Mouse (Mus musculus): ENCODE measurements around the gene Zscan10. TPM values are rescaled to one million over a fixed set of nuclear protein-coding genes. Genes with fewer than 3 reads are reported as not detected.
"Not testable (repeated sequence)": the region's sequence is repeated elsewhere in the genome, so short reads cannot be mapped to it uniquely, and the experiment has no call there.

Gene Zscan10
- polyA plus RNA-seq, 1 experiment from 2014 or later: not detected

DNA sequence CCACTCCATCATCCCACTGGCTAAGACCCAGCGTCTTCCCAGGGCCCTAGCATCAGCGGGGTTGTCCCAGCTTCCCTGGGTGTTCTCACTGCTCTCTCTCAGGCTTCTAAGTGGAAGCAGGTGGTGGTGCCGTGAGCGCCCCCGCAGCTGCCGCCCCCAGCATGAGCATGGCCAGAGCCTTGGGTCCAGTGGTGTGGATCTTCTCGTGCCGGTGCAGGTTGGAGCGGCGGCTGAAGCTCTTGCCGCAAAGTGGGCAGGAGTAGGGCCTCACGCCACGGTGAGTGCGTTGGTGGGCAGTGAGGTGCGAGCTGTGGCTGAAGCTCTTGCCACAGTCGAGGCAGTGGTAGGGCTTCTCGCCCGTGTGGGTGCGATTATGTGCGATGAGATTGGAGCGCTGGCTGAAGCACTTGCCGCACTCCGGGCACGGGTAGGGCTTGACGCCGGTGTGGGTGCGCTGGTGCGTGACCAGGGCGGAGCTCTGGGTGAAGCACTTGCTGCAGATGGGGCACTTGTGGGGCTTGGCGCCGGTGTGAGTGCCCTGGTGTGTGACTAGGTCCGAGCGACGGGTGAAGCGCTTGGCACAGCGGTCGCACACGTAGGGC lies 24.6 kb upstream of the Zscan10 start:
- 97% methylated on average over 38 of the region's 38 CpGs for WGBS
- peaks cover 36% of the 10 kb centered on the region for H3K36me3 ChIP-seq (ENCODE audit: control insufficient read depth, insufficient read depth, low read length)
- no peak for ATAC-seq

DNA sequence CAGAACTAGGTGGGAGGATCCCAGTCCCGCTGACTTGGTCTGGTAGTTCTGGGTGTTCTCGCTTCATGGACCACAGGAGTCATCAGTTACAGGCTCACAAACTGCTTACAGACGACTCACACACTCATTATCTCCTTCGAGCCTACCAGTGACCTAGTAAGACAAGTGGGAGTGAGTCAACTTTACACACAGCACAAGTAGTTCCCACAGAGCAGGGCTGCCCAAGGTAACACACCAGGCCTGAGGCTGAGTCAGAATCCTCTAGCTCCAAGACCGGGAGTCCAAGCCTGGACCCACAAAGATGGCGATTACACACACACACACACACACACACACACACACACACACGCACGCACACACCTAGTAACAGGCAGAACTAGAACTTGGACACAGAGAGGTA lies 15.9 kb upstream of the Zscan10 start:
- Histone ChIP-seq H3K36me3 (ENCODE audit: control insufficient read depth, insufficient read depth, low read length) (peaks cover 8% of the 10 kb centered on the region; the same call in 1 of the 2 replicates), H3K4me1 (ENCODE audit: control insufficient read depth, insufficient read depth, low read length) (peaks cover 10% of the 10 kb centered on the region), H3K4me2 (ENCODE audit: low read depth, low read length) (peak overlapping the region; percentile 90), H3K9me3 (ENCODE audit: control insufficient read depth, low read length) (no peaks in the 10 kb centered on the region), H3K27ac (ENCODE audit: low read length) (no peak overlapping the region), H3K27me3 (replicated peaks; ENCODE audit: control insufficient read depth, insufficient read depth, low read length) (no peaks in the 10 kb centered on the region), H3K4me3 (ENCODE audit: low read length) (peak overlapping the region; percentile 82), H3K9ac (ENCODE audit: low read depth, low read length) (peak overlapping the region; percentile 82)
- WGBS: 86% methylated on average over 8 of the region's 8 CpGs
- ATAC-seq: no peak

More for the DNA sequence above, 24.6 kb upstream of the Zscan10 start:
- H3K27me3 ChIP-seq (replicated peaks; ENCODE audit: control insufficient read depth, insufficient read depth, low read length): no peaks in the 10 kb centered on the region
- H3K27ac ChIP-seq (ENCODE audit: low read length): no peak overlapping the region
- H3K4me2 ChIP-seq (ENCODE audit: low read depth, low read length): no peak overlapping the region
- H3K4me3 ChIP-seq (ENCODE audit: low read length): no peak overlapping the region
- H3K9ac ChIP-seq (ENCODE audit: low read depth, low read length): no peak overlapping the region
- H3K9me3 ChIP-seq (ENCODE audit: control insufficient read depth, low read length): peaks cover 14% of the 10 kb centered on the region
- H3K4me1 ChIP-seq (ENCODE audit: control insufficient read depth, insufficient read depth, low read length): no peaks in the 10 kb centered on the region

DNA sequence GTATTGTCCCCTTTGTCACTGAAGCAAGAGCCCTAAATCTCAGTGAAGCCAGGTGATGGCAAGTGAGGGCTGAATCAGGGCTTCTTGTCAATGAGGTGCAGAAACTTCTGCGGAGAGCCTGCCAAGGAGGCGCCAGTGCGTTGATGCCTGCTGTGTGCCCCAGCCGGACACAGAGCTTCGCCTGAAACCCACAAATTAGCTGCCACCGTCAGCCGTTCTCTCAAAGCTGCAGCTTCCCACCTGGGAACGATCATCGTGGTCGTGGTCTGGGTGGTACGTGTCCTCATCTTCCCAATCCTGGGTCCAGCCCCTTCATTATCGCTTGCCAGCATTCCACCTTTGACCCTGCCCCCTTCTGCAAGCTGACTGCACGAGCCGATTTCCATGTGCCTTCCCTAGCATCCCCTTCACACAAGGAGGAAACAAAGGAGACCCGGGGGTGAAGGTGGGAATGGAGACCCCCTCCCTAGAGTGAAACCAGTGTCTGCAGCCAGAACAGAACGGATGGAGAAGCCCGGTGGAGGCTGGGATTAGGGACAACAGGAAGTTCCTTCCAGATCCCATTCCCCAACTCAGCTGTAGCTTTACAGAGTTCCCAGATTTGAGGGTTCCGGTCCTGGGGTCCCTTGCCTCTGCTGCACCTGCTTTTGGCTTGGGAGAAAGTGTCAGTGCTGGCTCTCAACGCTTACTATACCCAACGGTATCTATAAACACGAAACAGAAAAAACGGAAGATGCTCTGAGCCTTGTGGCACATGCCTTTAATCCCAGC lies 14.8 kb upstream of the Zscan10 start:
- 0 out of 2 replicates have a peak, but pooled peaks cover under 1% of the 10 kb centered on the region for H3K36me3 ChIP-seq (ENCODE audit: control insufficient read depth, insufficient read depth, low read length)
- ATAC-seq: peak; percentile 84
- peak overlapping the region; percentile 82 for H3K9ac ChIP-seq (ENCODE audit: low read depth, low read length)
- no peaks in the 10 kb centered on the region for H3K9me3 ChIP-seq (ENCODE audit: control insufficient read depth, low read length)
- under 1% methylated on average over 22 of the region's 22 CpGs for WGBS
- peak overlapping the region; percentile 41; the same call in 1 of the 2 replicates for H3K27ac ChIP-seq (ENCODE audit: low read length)
- H3K27me3 ChIP-seq (replicated peaks; ENCODE audit: control insufficient read depth, insufficient read depth, low read length): no peaks in the 10 kb centered on the region
- peaks cover 10% of the 10 kb centered on the region for H3K4me1 ChIP-seq (ENCODE audit: control insufficient read depth, insufficient read depth, low read length)
- H3K4me2 ChIP-seq (ENCODE audit: low read depth, low read length): peak overlapping the region; percentile 90
- H3K4me3 ChIP-seq (ENCODE audit: low read length): peak overlapping the region; percentile 82

GRCm38 (mm10) chr17:23587253-23587652 lies 13.4 kb upstream of the Zscan10 start:
- Histone ChIP-seq H3K4me1 (ENCODE audit: control insufficient read depth, insufficient read depth, low read length) (peaks cover 12% of the 10 kb centered on the region), H3K27me3 (replicated peaks; ENCODE audit: control insufficient read depth, insufficient read depth, low read length) (no peaks in the 10 kb centered on the region), H3K9ac (ENCODE audit: low read depth, low read length) (no peak overlapping the region), H3K4me3 (ENCODE audit: low read length) (no peak overlapping the region), H3K4me2 (ENCODE audit: low read depth, low read length) (no peak overlapping the region), H3K27ac (ENCODE audit: low read length) (no peak overlapping the region), H3K9me3 (ENCODE audit: control insufficient read depth, low read length) (no peaks in the 10 kb centered on the region), H3K36me3 (ENCODE audit: control insufficient read depth, insufficient read depth, low read length) (no peaks in the 10 kb centered on the region)
- 66% methylated on average over 2 of the region's 2 CpGs for WGBS
- ATAC-seq: no peak

DNA sequence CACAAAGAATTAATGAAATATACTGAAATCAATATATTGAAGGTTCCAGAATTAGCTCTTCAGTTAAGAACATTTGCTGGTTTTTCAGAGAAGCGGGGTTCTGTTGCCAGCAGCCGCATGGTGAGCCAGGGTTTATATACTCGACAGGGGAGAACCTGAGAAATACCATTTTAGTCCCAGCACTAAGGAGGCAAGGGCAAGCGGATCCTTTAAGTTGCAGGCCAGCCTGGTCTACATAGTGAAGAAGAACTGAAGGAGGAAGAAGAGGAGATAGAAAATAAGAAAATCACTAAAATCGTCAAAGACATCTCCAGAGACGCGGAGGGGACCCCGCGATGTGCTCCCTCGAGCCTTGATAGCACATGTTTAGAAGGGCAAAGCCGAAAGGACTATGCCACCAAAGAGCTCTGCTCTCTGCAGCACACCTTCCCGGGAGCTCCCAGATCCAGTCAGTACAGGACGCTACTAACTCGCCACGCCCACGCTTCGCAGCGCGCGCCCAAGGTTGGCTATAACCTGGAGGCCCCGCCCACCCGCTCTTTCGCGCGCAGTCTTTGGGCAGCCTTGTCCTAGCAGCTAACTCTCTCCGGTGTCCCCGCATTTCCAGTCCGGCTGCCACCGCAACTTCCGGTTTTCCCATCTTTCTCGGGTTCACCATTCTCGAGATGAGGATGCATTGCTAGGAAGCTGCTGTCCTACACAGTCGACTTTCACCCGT lies 8.3 kb upstream of the Zscan10 start:
- Histone ChIP-seq H3K27me3 (replicated peaks; ENCODE audit: control insufficient read depth, insufficient read depth, low read length) (no peaks in the 10 kb centered on the region), H3K9ac (ENCODE audit: low read depth, low read length) (peak overlapping the region; percentile 71), H3K9me3 (ENCODE audit: control insufficient read depth, low read length) (no peaks in the 10 kb centered on the region), H3K4me2 (ENCODE audit: low read depth, low read length) (peak overlapping the region; percentile 72), H3K4me1 (ENCODE audit: control insufficient read depth, insufficient read depth, low read length) (peaks cover 4% of the 10 kb centered on the region; the same call in 1 of the 2 replicates), H3K36me3 (ENCODE audit: control insufficient read depth, insufficient read depth, low read length) (no peaks in the 10 kb centered on the region), H3K27ac (ENCODE audit: low read length) (peak overlapping the region; percentile 69), H3K4me3 (ENCODE audit: low read length) (peak overlapping the region; percentile 58)
- 8% methylated on average over 34 of the region's 34 CpGs for WGBS
- peak; percentile 100 for ATAC-seq

DNA sequence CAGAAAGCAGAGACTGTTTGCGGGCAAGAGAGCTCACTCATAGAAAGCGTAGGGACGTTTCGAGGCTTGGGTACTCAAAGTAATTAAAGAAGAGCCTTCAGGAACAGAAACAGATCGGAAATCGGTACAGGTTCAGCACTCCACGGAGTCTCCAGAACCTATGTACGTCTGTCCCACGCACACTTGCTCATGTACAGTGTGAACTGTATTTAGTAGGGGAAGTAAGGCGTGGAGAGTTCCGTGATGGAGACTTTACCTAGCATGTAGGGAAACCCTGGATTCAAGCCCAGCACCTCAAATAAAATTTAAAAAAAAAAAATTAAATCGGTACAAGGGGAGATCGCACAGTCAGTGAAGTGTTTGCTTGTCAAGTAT lies 7.7 kb upstream of the Zscan10 start:
- Histone ChIP-seq H3K27ac (ENCODE audit: low read length) (peak overlapping the region; percentile 69), H3K36me3 (ENCODE audit: control insufficient read depth, insufficient read depth, low read length) (no peaks in the 10 kb centered on the region), H3K4me2 (ENCODE audit: low read depth, low read length) (peak overlapping the region; percentile 72), H3K4me1 (ENCODE audit: control insufficient read depth, insufficient read depth, low read length) (peaks cover 4% of the 10 kb centered on the region; the same call in 1 of the 2 replicates), H3K9me3 (ENCODE audit: control insufficient read depth, low read length) (no peaks in the 10 kb centered on the region), H3K27me3 (replicated peaks; ENCODE audit: control insufficient read depth, insufficient read depth, low read length) (no peaks in the 10 kb centered on the region), H3K4me3 (ENCODE audit: low read length) (peak overlapping the region; percentile 58), H3K9ac (ENCODE audit: low read depth, low read length) (peak overlapping the region; percentile 71)
- peak; percentile 76 for ATAC-seq
- WGBS: 9% methylated on average over 13 of the region's 13 CpGs

- not testable (repeated sequence) for H3K9ac ChIP-seq (ENCODE audit: low read depth, low read length); H3K27ac ChIP-seq (ENCODE audit: low read length); H3K4me2 ChIP-seq (ENCODE audit: low read depth, low read length); H3K27me3 ChIP-seq (replicated peaks; ENCODE audit: control insufficient read depth, insufficient read depth, low read length); H3K4me3 ChIP-seq (ENCODE audit: low read length); H3K9me3 ChIP-seq (ENCODE audit: control insufficient read depth, low read length); ATAC-seq; H3K36me3 ChIP-seq (ENCODE audit: control insufficient read depth, insufficient read depth, low read length)
- WGBS: 78% methylated on average over 4 of the region's 4 CpGs
- H3K4me1 ChIP-seq (ENCODE audit: control insufficient read depth, insufficient read depth, low read length): peaks cover 13% of the 10 kb centered on the region
Measured at GRCm38 (mm10) chr17:23595139-23595538, 5.5 kb upstream of the Zscan10 start.

DNA sequence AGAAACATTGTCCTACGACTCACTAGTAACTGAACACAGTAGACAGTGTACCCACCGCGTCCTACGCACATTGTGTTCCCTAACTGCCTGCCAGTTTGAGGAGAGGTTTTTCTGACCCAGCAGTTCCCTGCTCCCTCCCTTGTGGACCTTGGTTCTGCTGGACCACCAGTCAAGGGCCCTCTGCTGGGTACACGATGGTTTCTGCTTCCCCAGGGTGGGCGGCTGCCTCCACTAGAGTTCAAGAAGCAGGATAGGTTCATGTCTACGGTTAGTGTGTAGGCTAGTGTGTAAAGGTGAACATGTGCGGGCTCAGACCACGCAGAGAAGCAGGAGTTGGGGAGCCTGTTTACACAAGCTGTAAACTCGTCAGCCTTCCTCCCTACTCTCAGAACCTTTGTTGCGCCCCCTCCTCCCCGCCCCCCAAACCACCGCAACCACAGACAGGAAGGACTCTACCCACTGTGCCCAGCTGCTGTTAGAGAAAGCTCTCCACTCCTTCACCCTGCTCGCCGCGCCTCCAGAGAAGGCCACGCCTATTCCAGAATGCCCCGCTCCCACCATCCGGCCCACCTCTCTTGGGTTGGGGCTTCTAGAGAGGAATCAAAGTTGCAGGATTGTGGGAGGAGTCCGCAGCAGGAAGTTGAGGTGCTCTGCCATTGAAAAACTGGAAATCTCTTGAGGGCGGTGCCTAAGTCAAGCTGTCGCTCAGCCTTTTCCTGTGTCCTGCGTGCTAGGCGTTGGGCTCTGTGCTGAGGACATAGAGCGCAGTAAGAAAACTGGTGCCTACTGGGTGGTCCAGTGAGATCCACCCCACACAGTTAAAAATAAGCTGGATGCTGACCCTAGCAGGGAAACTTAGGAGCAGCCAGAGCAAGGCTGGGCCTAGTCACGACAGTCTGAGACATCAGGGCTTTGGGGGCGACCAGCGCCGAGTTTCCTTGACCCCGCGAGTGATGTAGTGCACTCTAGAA lies 1.8 kb upstream of the Zscan10 start, which contains the start of gene Zfp13:
Gene Zfp13, minus strand, starts transcription at position 906 of the 971 bp plus-strand sequence.
- WGBS: 6% methylated on average over 31 of the region's 31 CpGs
- no peaks in the 10 kb centered on the region for H3K27me3 ChIP-seq (replicated peaks; ENCODE audit: control insufficient read depth, insufficient read depth, low read length)

More for the DNA sequence above, 1.8 kb upstream of the Zscan10 start, which contains the start of gene Zfp13:
- peak within 1 kb of the TSS; percentile 56 for H3K4me3 ChIP-seq (ENCODE audit: low read length)
- peak; percentile 98 for ATAC-seq
- peaks cover 9% of the 10 kb centered on the region for H3K4me1 ChIP-seq (ENCODE audit: control insufficient read depth, insufficient read depth, low read length)
- peak within 1 kb of the TSS; percentile 78 for H3K9ac ChIP-seq (ENCODE audit: low read depth, low read length)
- H3K4me2 ChIP-seq (ENCODE audit: low read depth, low read length): peak within 1 kb of the TSS; percentile 87
- H3K9me3 ChIP-seq (ENCODE audit: control insufficient read depth, low read length): no peaks in the 10 kb centered on the region
- peak within 1 kb of the TSS; percentile 91 for H3K27ac ChIP-seq (ENCODE audit: low read length)
- H3K36me3 ChIP-seq (ENCODE audit: control insufficient read depth, insufficient read depth, low read length): no peaks in the 10 kb centered on the region
